Mouse (Mus musculus) R1 (cell line): ENCODE measurements at regions not wholly inside any gene's neighbourhood (a gene's known extent, or its start where the extent isn't known, plus 50 kb on each side); places are given as distances from the start of the nearest gene placed in this dataset.
A peak's percentile ranks its signal among the peaks of the same experiment; 100 is the strongest.

Experiments
- DNase-seq: peaks from one replicate; pipeline ENCODE4 v3.0.0-alpha.2; 2018; ENCODE audit warnings: low read depth, low spot score

GRCm38 (mm10) chr1:13941351-13941750 lies 2151.8 kb downstream of the 4930444P10Rik start:
- peak; percentile 16 for DNase-seq

DNA sequence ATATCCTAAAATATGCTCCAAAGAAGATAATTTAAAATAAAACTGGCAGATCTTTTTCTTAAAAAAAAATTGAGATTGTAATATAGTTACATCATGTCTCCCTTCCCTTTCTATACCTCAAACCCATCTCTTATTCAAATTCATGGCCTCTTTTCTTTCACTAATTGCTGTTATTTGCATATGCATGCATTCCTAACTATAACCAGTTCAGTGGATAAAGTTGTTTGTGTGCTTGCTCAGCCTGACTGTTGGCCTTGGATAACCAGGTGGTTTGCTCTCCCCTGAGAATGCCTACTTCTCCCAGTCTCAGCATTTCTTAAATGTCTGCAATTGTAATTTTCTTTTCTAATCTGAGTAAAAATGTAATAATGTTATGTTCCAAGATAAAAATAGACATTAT lies 2154.8 kb downstream of the 4930444P10Rik start:
- peak; percentile 32 for DNase-seq

DNA sequence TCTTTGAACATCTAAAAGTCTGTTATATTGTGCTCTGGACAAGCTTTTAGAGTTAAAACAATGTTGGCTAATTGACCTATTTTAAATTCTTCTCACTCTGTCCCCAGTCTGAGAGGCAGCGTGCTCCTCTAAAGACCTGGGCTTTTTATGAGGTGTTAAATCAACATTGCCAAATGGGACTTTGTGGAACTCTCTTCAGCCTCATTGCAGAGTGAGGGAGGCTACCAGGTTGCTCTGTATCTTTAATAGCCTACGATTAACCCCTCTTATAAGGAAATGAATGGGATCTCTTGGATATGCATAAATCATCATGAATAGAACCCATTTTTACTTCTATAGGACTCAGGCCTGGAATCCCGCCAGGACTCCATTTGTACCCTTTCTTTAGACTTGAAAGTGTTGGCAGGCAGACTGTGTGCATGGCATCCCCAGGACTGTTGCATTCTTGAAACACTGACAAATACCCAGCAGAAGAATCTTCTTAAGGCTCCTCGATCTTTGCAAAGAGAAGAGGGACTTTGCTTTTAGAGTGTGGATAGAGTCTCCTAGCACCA lies 2157.1 kb downstream of the 4930444P10Rik start:
- no peak for DNase-seq

DNA sequence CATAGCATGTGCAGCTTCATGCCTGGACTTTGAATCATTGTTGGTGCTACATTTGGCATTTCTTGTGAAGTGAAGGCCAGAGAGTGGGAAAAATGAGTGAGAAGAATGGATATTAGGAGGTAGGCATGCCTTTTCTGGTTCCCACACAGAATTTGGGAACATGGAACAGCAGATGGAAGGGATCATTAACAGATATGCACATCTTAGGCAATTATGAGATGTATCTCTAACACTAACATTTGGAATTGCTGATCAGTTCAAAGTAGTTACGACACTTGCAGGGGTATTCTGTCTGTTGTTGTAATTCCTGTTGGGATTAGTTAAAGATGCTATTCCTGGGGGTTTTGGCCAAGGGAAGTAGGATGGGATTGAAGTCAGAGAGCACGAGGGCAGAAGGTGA lies 2164.4 kb downstream of the 4930444P10Rik start:
- no peak for DNase-seq

- no peak for DNase-seq
Measured at GRCm38 (mm10) chr1:13927964-13928363, 2165.2 kb downstream of the 4930444P10Rik start.

- no peak for DNase-seq
Measured at GRCm38 (mm10) chr1:13925994-13926393, 2167.1 kb downstream of the 4930444P10Rik start.

- no peak for DNase-seq
Measured at GRCm38 (mm10) chr1:13915216-13915615, 2177.9 kb downstream of the 4930444P10Rik start.

DNA sequence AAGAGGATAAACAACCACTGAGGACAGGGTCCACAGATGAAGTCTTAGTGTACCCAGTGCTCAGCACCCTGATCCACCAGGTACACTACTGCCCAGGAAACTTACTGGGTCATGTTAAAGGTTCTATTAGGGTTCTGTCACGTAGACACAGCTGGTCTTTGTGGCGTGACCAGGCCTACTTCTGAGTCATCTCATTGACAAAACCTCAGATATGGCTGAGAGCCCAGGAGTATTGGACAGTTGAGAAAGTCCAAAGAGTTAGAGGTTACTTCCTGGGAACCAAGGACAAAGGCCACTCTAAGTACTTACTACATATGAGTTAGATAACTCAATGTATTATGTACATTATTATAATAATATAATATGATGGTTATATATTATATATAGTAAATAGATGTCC lies 2214.0 kb downstream of the 4930444P10Rik start:
- no peak for DNase-seq

GRCm38 (mm10) chr1:13873925-13874324 lies 2219.2 kb downstream of the 4930444P10Rik start:
- no peak for DNase-seq

GRCm38 (mm10) chr1:13872536-13872935 lies 2220.6 kb downstream of the 4930444P10Rik start:
- DNase-seq = peak; percentile 53

GRCm38 (mm10) chr1:13870631-13871286 lies 2222.4 kb downstream of the 4930444P10Rik start:
- no peak for DNase-seq

- no peak for DNase-seq
Measured at GRCm38 (mm10) chr1:13865713-13866112, 2227.4 kb downstream of the 4930444P10Rik start.

- no peak for DNase-seq
Measured at GRCm38 (mm10) chr1:13863712-13864111, 2229.4 kb downstream of the 4930444P10Rik start.

- no peak for DNase-seq
Measured at GRCm38 (mm10) chr1:13861070-13861511, 2232.0 kb downstream of the 4930444P10Rik start.

GRCm38 (mm10) chr1:13860469-13860868 lies 2232.7 kb downstream of the 4930444P10Rik start:
- no peak for DNase-seq

- no peak for DNase-seq
Measured at GRCm38 (mm10) chr1:13859723-13860122, 2233.4 kb downstream of the 4930444P10Rik start.

GRCm38 (mm10) chr1:13858371-13859018 lies 2234.6 kb downstream of the 4930444P10Rik start:
- DNase-seq = no peak

DNA sequence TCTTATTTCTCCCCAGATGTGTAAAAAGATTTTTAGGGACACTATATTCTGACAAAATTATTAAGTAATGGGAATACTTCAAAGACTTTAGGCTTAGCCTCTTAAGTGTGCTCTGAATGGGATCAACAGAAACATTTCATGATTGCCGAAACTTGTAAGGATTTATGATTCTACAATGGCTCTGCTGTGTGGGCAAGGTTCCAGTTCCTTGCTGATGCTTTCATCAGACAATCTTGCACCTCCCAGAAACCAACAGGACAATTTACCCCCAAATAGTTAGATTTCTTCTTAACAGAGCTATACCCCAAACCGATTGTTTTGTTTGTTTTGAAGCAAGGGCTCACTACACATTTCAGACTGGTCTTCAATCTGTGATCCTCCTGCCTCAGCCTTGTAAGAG lies 2236.1 kb downstream of the 4930444P10Rik start:
- no peak for DNase-seq

DNA sequence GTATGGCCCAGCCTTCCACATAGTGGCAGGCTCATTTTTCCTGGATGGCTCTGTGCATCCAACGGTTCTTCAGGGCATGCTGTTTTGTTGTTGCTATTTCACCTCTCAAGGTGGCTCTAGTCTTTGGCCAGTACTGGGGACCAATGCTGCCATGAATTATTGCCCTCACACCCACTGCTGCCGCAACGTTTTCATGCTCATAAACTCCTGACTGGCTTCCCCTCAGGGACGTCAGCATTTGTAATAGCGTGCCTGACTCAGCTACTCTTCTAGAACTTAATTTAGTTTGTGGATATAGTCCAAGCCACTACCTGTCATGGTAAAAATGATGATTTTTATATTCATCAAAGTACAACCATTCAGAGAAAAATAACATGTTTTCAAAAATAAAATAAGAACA lies 2242.0 kb downstream of the 4930444P10Rik start:
- no peak for DNase-seq

DNA sequence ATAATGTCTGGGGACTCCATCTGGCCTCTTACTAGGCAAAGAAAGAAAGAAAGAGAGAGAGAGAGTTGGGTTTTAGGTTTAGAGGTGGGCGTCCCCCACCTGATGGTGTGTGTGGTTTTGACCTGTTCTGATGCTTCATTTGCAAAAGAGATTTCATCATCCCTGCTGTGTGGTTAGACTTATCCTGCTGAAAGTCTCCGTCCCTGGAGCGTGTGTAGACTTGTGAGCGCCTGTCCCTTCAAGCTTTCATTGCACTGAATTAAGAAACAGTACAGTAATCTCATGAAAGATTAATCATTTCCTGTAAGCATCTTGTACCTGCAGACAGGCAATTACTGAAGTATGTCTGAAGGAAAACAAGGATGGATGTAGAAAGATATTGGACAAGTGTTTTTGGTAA lies 2244.1 kb downstream of the 4930444P10Rik start:
- no peak for DNase-seq

- DNase-seq = peak; percentile 77
Measured at GRCm38 (mm10) chr1:13846336-13846865, 2246.7 kb downstream of the 4930444P10Rik start.

DNA sequence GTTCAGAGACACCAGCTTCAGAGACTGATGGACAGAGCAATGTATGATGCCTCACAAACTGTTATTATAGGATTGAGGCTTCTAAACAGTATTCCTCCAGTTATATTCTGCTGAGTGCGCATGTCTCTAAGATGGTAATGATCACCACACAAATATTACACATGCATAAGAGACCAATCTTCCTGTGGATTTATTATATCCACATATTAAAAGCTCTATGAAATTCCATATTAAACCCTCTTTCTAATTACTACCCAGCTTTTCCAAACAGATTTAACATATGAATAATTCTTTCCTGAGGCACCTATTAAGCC lies 2252.9 kb downstream of the 4930444P10Rik start:
- no peak for DNase-seq
